Mouse (Mus musculus) liver, adult (tissue): ENCODE measurements around the gene Olfr854.

Source experiments
- GATA4 ChIP-seq: IDR thresholded peaks from 2 replicates; pipeline ENCODE4 v1.6.1; 2014; ENCODE audit warnings: mild to moderate bottlenecking, low read length; ENCODE audit not compliant: insufficient replicate concordance

The Olfr854 gene

DNA sequence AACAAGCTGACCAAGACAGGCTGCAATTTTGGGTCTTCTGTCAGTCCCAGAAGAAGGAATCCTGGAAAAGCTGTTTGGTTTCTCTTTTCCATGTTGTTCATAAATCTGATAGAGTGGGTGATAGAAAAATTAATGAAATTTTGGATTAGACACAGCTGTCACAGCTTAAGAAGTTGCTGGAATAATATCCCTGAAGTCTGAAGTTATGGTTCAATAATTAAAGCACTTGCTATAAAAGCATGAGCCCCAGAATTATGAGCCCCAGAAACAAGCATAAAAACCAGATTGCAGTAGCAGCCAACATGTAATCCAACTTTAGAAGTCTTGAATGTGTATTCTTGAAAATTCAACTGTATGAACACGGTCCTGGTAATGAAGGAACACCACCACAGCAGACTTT, at the start of gene Olfr854:
Gene Olfr854, minus strand, starts transcription at position 101 of the 400 bp plus-strand sequence.
- no peak for TF ChIP-seq GATA4

DNA sequence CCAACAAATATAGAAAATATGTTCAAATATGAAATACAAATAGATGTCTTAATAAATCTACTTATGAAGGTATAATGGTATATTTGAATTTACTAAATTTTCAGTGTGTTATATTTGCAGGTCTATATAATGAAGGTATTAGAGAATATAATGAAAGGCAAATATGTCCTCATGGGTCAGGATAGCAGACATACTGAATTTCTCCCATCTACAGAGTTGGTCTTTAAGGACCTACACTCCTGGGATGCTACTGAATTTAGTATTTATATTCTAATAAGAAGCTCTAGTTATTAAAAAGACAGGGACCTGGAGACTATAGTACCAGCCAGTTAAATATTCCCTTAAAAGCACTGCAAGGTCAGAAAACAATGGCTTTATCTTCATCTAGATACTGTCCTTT, 15.1 kb upstream of the Olfr854 start, which contains the start of gene Olfr855:
Gene Olfr855, plus strand, starts transcription at position 301 of the 400 bp plus-strand sequence.
- no peak for TF ChIP-seq GATA4

GRCm38 (mm10) chr9:19540976-19541375, 26.2 kb downstream of the Olfr854 start, which contains the start of gene Olfr853:
TSS of gene Olfr853 (minus strand) at chr9:19541076.
- no peak for TF ChIP-seq GATA4
